Mouse (Mus musculus): ENCODE measurements at regions not wholly inside any gene's neighbourhood (a gene's known extent, or its start where the extent isn't known, plus 50 kb on each side); places are given as distances from the start of the nearest gene placed in this dataset.

GRCm38 (mm10) chr5:126974565-126974964 lies 267.0 kb upstream of the Tmem132c start:
- TF ChIP-seq CTCF (IDR thresholded peaks at IDR 0.05): no peak
- no peak for TF ChIP-seq POLR2A (IDR thresholded peaks at IDR 0.05; ENCODE audit: insufficient read depth, low read depth, low read length)

Measured in heart, adult 2 months (tissue).